Mouse (Mus musculus) limb, embryonic 15.5 days (tissue): ENCODE data around the gene Pcgf2. TPM values are rescaled to one million over a fixed set of nuclear protein-coding genes. Genes with fewer than 3 reads are reported as not detected.

Experiments
- ATAC-seq: fragments of 200-750 bp; cut with Nextera tagmentation; 2 replicates; pipeline ENCODE4 v1.8.0; 2017; ENCODE audit warnings: low read depth, moderate TSS enrichment; ENCODE audit not compliant: insufficient number of reproducible peaks, low FRiP score, low TSS enrichment
- H3K27ac ChIP-seq: fragments of 300-500 bp; sonication (generic); 2 replicates; pipeline ENCODE4 v1.5.1; 2015; ENCODE audit warnings: moderate library complexity, mild to moderate bottlenecking, inconsistent platforms
- H3K27me3 ChIP-seq: fragments of 300-500 bp; sonication (generic); 2 replicates; pipeline ENCODE4 v1.6.1; 2015; ENCODE audit warnings: inconsistent platforms
- H3K36me3 ChIP-seq: fragments of 300-500 bp; sonication (generic); 2 replicates; pipeline ENCODE4 v1.6.1; 2015; ENCODE audit warnings: inconsistent platforms
- H3K4me1 ChIP-seq: fragments of 300-500 bp; sonication (generic); 2 replicates; pipeline ENCODE4 v1.6.1; 2015; ENCODE audit warnings: inconsistent platforms
- H3K4me2 ChIP-seq: fragments of 300-500 bp; sonication (generic); 2 replicates; pipeline ENCODE4 v1.6.1; 2015; ENCODE audit warnings: mild to moderate bottlenecking, inconsistent platforms
- H3K4me3 ChIP-seq: fragments of 300-500 bp; sonication (generic); 2 replicates; pipeline ENCODE4 v1.5.1; 2015; ENCODE audit warnings: mild to moderate bottlenecking, inconsistent platforms
- H3K9ac ChIP-seq: fragments of 300-500 bp; sonication (generic); 2 replicates; pipeline ENCODE4 v1.6.1; 2015; ENCODE audit warnings: inconsistent platforms
- H3K9me3 ChIP-seq: fragments of 300-500 bp; sonication (generic); 2 replicates; pipeline ENCODE4 v1.6.1; 2016; ENCODE audit warnings: inconsistent platforms
- WGBS: fragments of 180-500 bp; shearing (Covaris S2); methylation state at CpG from one replicate; pipeline ENCODE4 v1.1.7; 2015; 5-methylcytosine and 5-hydroxymethylcytosine counted together
- polyA plus RNA-seq: library from polyadenylated mRNA; unstranded; fragments of >200 nt; fragmentation: Nextera tagmentation; extraction: Ambion mirVana; gene quantifications from 2 replicates; pipeline ENCODE4 v1.2.1, GENCODE M21; 2015

Pcgf2 gene
- polyA plus RNA-seq, 1 experiment from 2014 or later: 14.7 TPM

- 67% methylated on average over 11 of the region's 11 CpGs for WGBS
- no peak overlapping the region for H3K9ac ChIP-seq
- H3K27ac ChIP-seq: no peak overlapping the region
Measured at GRCm38 (mm10) chr11:97686322-97686908, 13.9 kb downstream of the Pcgf2 start.

GRCm38 (mm10) chr11:97685613-97686321, 14.5 kb downstream of the Pcgf2 start, which contains the start of gene Cisd3:
Gene Cisd3, plus strand, starts transcription at chr11:97685826.
- Histone ChIP-seq H3K36me3 (peaks cover 39% of the 10 kb centered on the region), H3K4me3 (peak within 1 kb of the TSS; percentile 45), H3K4me2 (peak within 1 kb of the TSS; percentile 85), H3K4me1 (peaks cover 20% of the 10 kb centered on the region), H3K9ac (0 out of 2 replicates have a peak within 1 kb of the TSS, but pooled peaks have one; percentile 20), H3K27me3 (no peaks in the 10 kb centered on the region), H3K27ac (no peak within 1 kb of the TSS), H3K9me3 (no peaks in the 10 kb centered on the region)
- peak; percentile 67 for ATAC-seq
- WGBS: under 1% methylated on average over 42 of the region's 43 CpGs

More at GRCm38 (mm10) chr11:97686322-97686908, 13.9 kb downstream of the Pcgf2 start:
- no peak for ATAC-seq
- H3K9me3 ChIP-seq: no peaks in the 10 kb centered on the region
- peaks cover 20% of the 10 kb centered on the region for H3K4me1 ChIP-seq
- H3K27me3 ChIP-seq: no peaks in the 10 kb centered on the region
- peak overlapping the region; percentile 45 for H3K4me3 ChIP-seq
- peaks cover 41% of the 10 kb centered on the region for H3K36me3 ChIP-seq
- H3K4me2 ChIP-seq: peak overlapping the region; percentile 85

- Histone ChIP-seq H3K27me3 (no peaks in the 10 kb centered on the region), H3K4me2 (no peak overlapping the region), H3K9ac (no peak overlapping the region), H3K27ac (no peak overlapping the region), H3K4me1 (peaks cover 19% of the 10 kb centered on the region), H3K9me3 (no peaks in the 10 kb centered on the region), H3K36me3 (peaks cover 39% of the 10 kb centered on the region), H3K4me3 (no peak overlapping the region)
- WGBS: 46% methylated on average over 7 of the region's 7 CpGs
- no peak for ATAC-seq
Measured at GRCm38 (mm10) chr11:97684766-97685165, 15.5 kb downstream of the Pcgf2 start.

GRCm38 (mm10) chr11:97684063-97684680, 16.1 kb downstream of the Pcgf2 start:
- peaks cover 19% of the 10 kb centered on the region for H3K4me1 ChIP-seq
- no peak overlapping the region for H3K4me3 ChIP-seq
- H3K4me2 ChIP-seq: no peak overlapping the region
- WGBS: 81% methylated on average over 6 of the region's 6 CpGs
- H3K27me3 ChIP-seq: no peaks in the 10 kb centered on the region
- peaks cover 43% of the 10 kb centered on the region for H3K36me3 ChIP-seq
- no peak overlapping the region for H3K9ac ChIP-seq
- no peak for ATAC-seq
- no peak overlapping the region for H3K27ac ChIP-seq
- H3K9me3 ChIP-seq: no peaks in the 10 kb centered on the region

GRCm38 (mm10) chr11:97682504-97683055, 17.7 kb downstream of the Pcgf2 start:
- Histone ChIP-seq H3K27me3 (no peaks in the 10 kb centered on the region), H3K36me3 (peaks cover 50% of the 10 kb centered on the region), H3K9me3 (no peaks in the 10 kb centered on the region), H3K4me1 (peaks cover 19% of the 10 kb centered on the region), H3K4me3 (no peak overlapping the region), H3K27ac (no peak overlapping the region), H3K9ac (no peak overlapping the region), H3K4me2 (no peak overlapping the region)
- WGBS: 72% methylated on average over 6 of the region's 6 CpGs
- no peak for ATAC-seq

GRCm38 (mm10) chr11:97680430-97680829, 19.9 kb downstream of the Pcgf2 start:
- Histone ChIP-seq H3K9ac (no peak overlapping the region), H3K4me2 (no peak overlapping the region)

GRCm38 (mm10) chr11:97678301-97678700, 22.0 kb downstream of the Pcgf2 start:
- no peak overlapping the region for H3K4me3 ChIP-seq
- 83% methylated on average over 15 of the region's 15 CpGs for WGBS
- ATAC-seq: no peak
- H3K9me3 ChIP-seq: no peaks in the 10 kb centered on the region
- H3K4me2 ChIP-seq: no peak overlapping the region
- peaks cover 89% of the 10 kb centered on the region for H3K36me3 ChIP-seq
- H3K27me3 ChIP-seq: no peaks in the 10 kb centered on the region
- H3K4me1 ChIP-seq: peaks cover 3% of the 10 kb centered on the region; the same call in 1 of the 2 replicates
- H3K9ac ChIP-seq: no peak overlapping the region
- H3K27ac ChIP-seq: no peak overlapping the region

More at GRCm38 (mm10) chr11:97680430-97680829, 19.9 kb downstream of the Pcgf2 start:
- peaks cover 71% of the 10 kb centered on the region for H3K36me3 ChIP-seq
- peaks cover 3% of the 10 kb centered on the region; the same call in 1 of the 2 replicates for H3K4me1 ChIP-seq
- peak overlapping the region; percentile 27; the same call in 1 of the 2 replicates for H3K27ac ChIP-seq
- ATAC-seq: no peak
- H3K27me3 ChIP-seq: no peaks in the 10 kb centered on the region
- H3K9me3 ChIP-seq: no peaks in the 10 kb centered on the region
- WGBS: 81% methylated on average over 12 of the region's 12 CpGs
- no peak overlapping the region for H3K4me3 ChIP-seq

GRCm38 (mm10) chr11:97677842-97678241, 22.5 kb downstream of the Pcgf2 start:
- H3K9me3 ChIP-seq: no peaks in the 10 kb centered on the region
- no peaks in the 10 kb centered on the region for H3K27me3 ChIP-seq
- no peak overlapping the region for H3K27ac ChIP-seq
- 70% methylated on average over 8 of the region's 8 CpGs for WGBS
- no peak overlapping the region for H3K4me2 ChIP-seq
- H3K4me3 ChIP-seq: no peak overlapping the region
- no peak for ATAC-seq
- H3K4me1 ChIP-seq: peaks cover 3% of the 10 kb centered on the region; the same call in 1 of the 2 replicates
- no peak overlapping the region for H3K9ac ChIP-seq
- peaks cover 94% of the 10 kb centered on the region for H3K36me3 ChIP-seq

- H3K4me2 ChIP-seq: no peak overlapping the region
- H3K36me3 ChIP-seq: peaks cover 95% of the 10 kb centered on the region
- no peaks in the 10 kb centered on the region for H3K9me3 ChIP-seq
- no peaks in the 10 kb centered on the region for H3K27me3 ChIP-seq
- no peak overlapping the region for H3K9ac ChIP-seq
- no peak overlapping the region for H3K27ac ChIP-seq
- ATAC-seq: no peak
- 49% methylated on average over 15 of the region's 15 CpGs for WGBS
- no peak overlapping the region for H3K4me3 ChIP-seq
- peaks cover 3% of the 10 kb centered on the region; the same call in 1 of the 2 replicates for H3K4me1 ChIP-seq
Measured at GRCm38 (mm10) chr11:97677381-97677780, 22.9 kb downstream of the Pcgf2 start.

GRCm38 (mm10) chr11:97676050-97676754, 24.1 kb downstream of the Pcgf2 start:
- H3K9ac ChIP-seq: no peak overlapping the region
- ATAC-seq: no peak
- WGBS: 89% methylated on average over 13 of the region's 15 CpGs
- H3K9me3 ChIP-seq: no peaks in the 10 kb centered on the region
- no peak overlapping the region for H3K4me3 ChIP-seq
- H3K27me3 ChIP-seq: no peaks in the 10 kb centered on the region
- peaks cover 96% of the 10 kb centered on the region for H3K36me3 ChIP-seq
- H3K27ac ChIP-seq: no peak overlapping the region
- H3K4me2 ChIP-seq: no peak overlapping the region
- H3K4me1 ChIP-seq: peaks cover 3% of the 10 kb centered on the region; the same call in 1 of the 2 replicates

GRCm38 (mm10) chr11:97673148-97673547, 27.1 kb downstream of the Pcgf2 start:
- Histone ChIP-seq H3K4me3 (no peak overlapping the region), H3K4me2 (no peak overlapping the region), H3K4me1 (peaks cover 21% of the 10 kb centered on the region), H3K27ac (no peak overlapping the region), H3K36me3 (peaks cover 99% of the 10 kb centered on the region), H3K9ac (no peak overlapping the region), H3K27me3 (no peaks in the 10 kb centered on the region), H3K9me3 (no peaks in the 10 kb centered on the region)
- no peak for ATAC-seq
- WGBS: 87% methylated on average over 11 of the region's 11 CpGs
